Mouse (Mus musculus): Measurements from ENCODE around the gene Rpl36a. TPM values are rescaled to one million over a fixed set of nuclear protein-coding genes. Genes with fewer than 3 reads are reported as not detected.

The Rpl36a gene
- polyA plus RNA-seq, 1 experiment from 2014 or later: 221 TPM

DNA sequence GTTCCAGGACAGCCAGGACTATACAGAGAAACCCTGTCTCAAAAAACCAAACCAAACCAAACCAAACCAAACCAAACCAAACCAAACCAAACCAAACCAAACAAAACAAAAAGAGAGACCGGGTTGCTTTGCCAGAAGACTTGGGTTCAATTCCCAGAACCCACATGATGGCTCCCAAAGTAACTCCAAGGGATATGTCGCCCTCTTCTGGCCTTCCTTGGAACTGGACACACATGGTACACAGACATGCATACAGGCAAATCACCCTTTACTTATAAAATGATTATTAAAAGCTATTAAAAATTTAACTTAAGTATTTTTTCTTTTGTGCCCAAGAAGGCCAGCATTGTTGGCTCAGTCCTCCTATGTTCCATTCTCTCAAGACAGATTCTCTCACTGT, 28.9 kb downstream of the Rpl36a start:
- Histone ChIP-seq H3K4me2 (replicated peaks) (no peak overlapping the region), H3K27me3 (ENCODE audit: control insufficient read depth, insufficient read depth, low read length) (no peaks in the 10 kb centered on the region), H3K27ac (no peak overlapping the region), H3K4me3 (replicated peaks; ENCODE audit: low read length) (no peak overlapping the region), H3K4me1 (replicated peaks; ENCODE audit: control insufficient read depth, insufficient read depth, low read length) (no peaks in the 10 kb centered on the region), H3K9ac (no peak overlapping the region), H3K36me3 (replicated peaks; ENCODE audit: control insufficient read depth, insufficient read depth) (no peaks in the 10 kb centered on the region), H3K9me3 (ENCODE audit: control insufficient read depth, low read length) (no peaks in the 10 kb centered on the region)
- WGBS: 61% methylated on average over 2 of the region's 2 CpGs
- DNase-seq (ENCODE audit: low spot score) (no peak), ATAC-seq (ENCODE audit: low FRiP score) (no peak)

DNA sequence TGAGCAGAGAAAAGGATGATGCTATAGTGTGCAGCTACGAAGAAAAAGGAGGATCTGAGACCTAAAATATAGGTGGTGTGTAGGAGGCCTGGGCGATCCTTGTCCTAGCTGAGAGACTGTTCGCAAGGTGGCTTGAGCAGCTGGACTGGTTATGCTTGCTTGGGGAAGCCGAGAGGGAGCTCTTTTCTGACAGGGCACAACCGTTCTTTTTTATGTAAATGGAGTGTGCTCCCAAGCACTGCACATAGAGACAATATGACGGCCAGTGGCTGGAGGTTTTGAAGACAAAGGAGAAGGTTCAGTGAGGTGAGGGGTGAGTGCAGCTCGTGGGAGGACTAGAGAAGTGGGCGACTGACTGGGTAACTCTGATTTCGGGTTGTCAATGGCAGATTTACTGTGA, 34.2 kb downstream of the Rpl36a start:
- H3K4me1 ChIP-seq (replicated peaks; ENCODE audit: control insufficient read depth, insufficient read depth, low read length): peaks cover 11% of the 10 kb centered on the region; the same call in 1 of the 2 replicates
- no peaks in the 10 kb centered on the region for H3K36me3 ChIP-seq (replicated peaks; ENCODE audit: control insufficient read depth, insufficient read depth)
- no peaks in the 10 kb centered on the region for H3K9me3 ChIP-seq (ENCODE audit: control insufficient read depth, low read length)
- 0 out of 2 replicates have a peak overlapping the region, but pooled peaks have one; percentile 4 for H3K4me2 ChIP-seq (replicated peaks)
- peak overlapping the region; percentile 31 for H3K9ac ChIP-seq
- H3K27me3 ChIP-seq (ENCODE audit: control insufficient read depth, insufficient read depth, low read length): no peaks in the 10 kb centered on the region
- H3K27ac ChIP-seq: peak overlapping the region; percentile 82
- DNase-seq (ENCODE audit: low spot score) (no peak), ATAC-seq (ENCODE audit: low FRiP score) (no peak)
- WGBS: 22% methylated on average over 9 of the region's 9 CpGs
- H3K4me3 ChIP-seq (replicated peaks; ENCODE audit: low read length): no peak overlapping the region

DNA sequence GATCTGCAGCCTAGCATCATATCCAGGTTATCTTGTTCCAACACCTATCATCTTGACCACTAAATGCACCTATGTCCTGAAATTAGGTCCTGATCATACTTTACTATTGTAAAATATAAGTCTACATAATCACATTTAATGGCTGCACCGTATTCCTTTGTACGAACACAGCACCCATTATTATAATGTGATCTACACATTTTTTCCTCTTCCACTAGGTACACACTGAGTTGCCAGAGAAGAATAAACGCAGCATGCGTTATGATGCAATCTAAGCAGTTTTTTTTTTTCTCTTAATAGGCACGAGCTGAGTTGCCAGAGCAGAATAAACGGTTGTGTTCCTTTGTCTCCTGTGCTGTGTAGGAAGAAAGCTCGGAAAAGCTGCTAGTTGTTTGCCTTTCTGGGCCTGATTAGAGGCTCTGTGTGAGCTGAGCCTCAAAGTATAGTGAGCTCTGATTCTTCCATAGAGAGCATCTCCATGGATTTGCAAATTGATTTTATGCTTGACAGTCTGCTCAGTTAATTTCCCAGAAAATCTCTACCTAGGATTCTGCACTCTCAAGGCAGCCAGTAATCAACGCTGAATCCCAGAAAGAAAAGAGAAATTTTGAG, 34.9 kb downstream of the Rpl36a start:
- ATAC-seq (ENCODE audit: low FRiP score): peak; percentile 82
- H3K27ac ChIP-seq: peak overlapping the region; percentile 82
- no peak overlapping the region for H3K4me2 ChIP-seq (replicated peaks)
- H3K9me3 ChIP-seq (ENCODE audit: control insufficient read depth, low read length): no peaks in the 10 kb centered on the region
- H3K36me3 ChIP-seq (replicated peaks; ENCODE audit: control insufficient read depth, insufficient read depth): no peaks in the 10 kb centered on the region
- no peaks in the 10 kb centered on the region for H3K27me3 ChIP-seq (ENCODE audit: control insufficient read depth, insufficient read depth, low read length)
- peak; percentile 40 for DNase-seq (ENCODE audit: low spot score)
- H3K9ac ChIP-seq: peak overlapping the region; percentile 44; the same call in 1 of the 2 replicates
- peaks cover 11% of the 10 kb centered on the region; the same call in 1 of the 2 replicates for H3K4me1 ChIP-seq (replicated peaks; ENCODE audit: control insufficient read depth, insufficient read depth, low read length)
- 29% methylated on average over 8 of the region's 8 CpGs for WGBS
- no peak overlapping the region for H3K4me3 ChIP-seq (replicated peaks; ENCODE audit: low read length)

DNA sequence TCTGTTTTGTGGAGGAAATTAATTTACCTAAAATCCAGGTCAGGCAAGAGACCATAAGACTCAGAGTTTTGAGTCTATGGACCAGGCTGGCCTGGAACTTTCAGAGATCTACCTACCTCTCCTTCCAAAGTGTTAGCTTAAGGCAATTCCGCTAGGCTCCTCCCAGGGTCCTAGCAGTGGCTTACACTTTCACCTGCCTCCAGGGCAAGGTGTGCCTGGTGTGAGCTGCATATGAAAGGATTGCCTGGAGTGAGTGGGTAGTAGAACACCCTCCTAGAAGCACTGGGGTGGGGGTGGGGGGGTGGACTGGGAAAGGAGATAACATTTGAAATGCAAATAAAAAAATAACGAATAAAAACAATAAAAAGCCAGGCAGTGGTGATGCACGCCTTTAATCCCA, 36.2 kb downstream of the Rpl36a start:
- H3K9me3 ChIP-seq (ENCODE audit: control insufficient read depth, low read length): no peaks in the 10 kb centered on the region
- DNase-seq (ENCODE audit: low spot score) (no peak), ATAC-seq (ENCODE audit: low FRiP score) (no peak)

DNA sequence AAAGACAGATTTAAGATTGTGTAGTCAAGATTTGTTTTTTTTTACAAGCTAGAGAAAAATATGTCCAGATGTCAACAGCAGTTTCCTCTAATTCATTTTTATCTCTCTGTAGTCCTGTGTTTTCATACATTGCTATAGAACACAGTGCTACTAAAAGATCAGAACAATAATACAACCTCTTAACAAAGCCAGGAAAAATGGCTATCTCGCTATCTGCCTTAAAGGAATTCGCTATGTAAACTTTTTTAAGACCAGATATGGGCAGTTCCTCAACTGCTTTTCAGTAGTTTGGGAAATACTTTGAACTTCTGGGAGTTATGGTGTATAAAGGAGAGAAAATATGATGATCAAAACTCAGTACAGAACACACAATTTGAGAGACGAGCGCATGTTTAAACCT, 37.9 kb downstream of the Rpl36a start:
- ATAC-seq (ENCODE audit: low FRiP score) (no peak), DNase-seq (ENCODE audit: low spot score) (no peak)
- Histone ChIP-seq H3K4me2 (replicated peaks) (no peak overlapping the region), H3K36me3 (replicated peaks; ENCODE audit: control insufficient read depth, insufficient read depth) (no peaks in the 10 kb centered on the region), H3K4me3 (replicated peaks; ENCODE audit: low read length) (no peak overlapping the region), H3K4me1 (replicated peaks; ENCODE audit: control insufficient read depth, insufficient read depth, low read length) (peaks cover 11% of the 10 kb centered on the region; the same call in 1 of the 2 replicates), H3K9ac (no peak overlapping the region), H3K9me3 (ENCODE audit: control insufficient read depth, low read length) (no peaks in the 10 kb centered on the region), H3K27ac (no peak overlapping the region), H3K27me3 (ENCODE audit: control insufficient read depth, insufficient read depth, low read length) (no peaks in the 10 kb centered on the region)
- WGBS: 89% methylated on average over 4 of the region's 4 CpGs

More for the DNA sequence above, 36.2 kb downstream of the Rpl36a start:
- no peak overlapping the region for H3K4me2 ChIP-seq (replicated peaks)
- WGBS: 78% methylated on average over 3 of the region's 3 CpGs
- H3K27me3 ChIP-seq (ENCODE audit: control insufficient read depth, insufficient read depth, low read length): no peaks in the 10 kb centered on the region
- H3K36me3 ChIP-seq (replicated peaks; ENCODE audit: control insufficient read depth, insufficient read depth): no peaks in the 10 kb centered on the region
- no peak overlapping the region for H3K27ac ChIP-seq
- H3K4me3 ChIP-seq (replicated peaks; ENCODE audit: low read length): no peak overlapping the region
- no peak overlapping the region for H3K9ac ChIP-seq
- H3K4me1 ChIP-seq (replicated peaks; ENCODE audit: control insufficient read depth, insufficient read depth, low read length): peaks cover 11% of the 10 kb centered on the region; the same call in 1 of the 2 replicates

DNA sequence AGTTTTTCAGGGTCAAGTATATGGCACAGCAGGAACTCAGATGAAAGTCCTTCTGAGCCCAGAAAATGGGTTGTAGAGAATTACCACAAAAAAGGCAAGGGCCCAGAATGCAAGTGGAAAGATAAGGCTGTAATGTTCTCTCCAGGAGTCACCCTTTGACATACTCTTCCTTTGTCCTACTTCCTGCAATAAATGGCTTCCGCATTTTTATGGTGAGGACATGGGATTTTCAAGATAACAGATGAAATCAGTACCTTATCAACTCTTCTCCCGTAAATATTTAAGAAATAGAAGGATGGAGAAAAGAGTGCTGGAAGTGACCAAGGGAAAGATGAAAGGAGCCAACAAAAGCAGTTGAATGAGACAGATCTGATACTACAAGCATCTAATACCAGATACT, 42.7 kb downstream of the Rpl36a start:
- 84% methylated on average over 2 of the region's 2 CpGs for WGBS
- Histone ChIP-seq H3K4me2 (replicated peaks) (no peak overlapping the region), H3K9ac (no peak overlapping the region), H3K27ac (no peak overlapping the region), H3K4me1 (replicated peaks; ENCODE audit: control insufficient read depth, insufficient read depth, low read length) (no peaks in the 10 kb centered on the region), H3K27me3 (ENCODE audit: control insufficient read depth, insufficient read depth, low read length) (no peaks in the 10 kb centered on the region), H3K9me3 (ENCODE audit: control insufficient read depth, low read length) (no peaks in the 10 kb centered on the region), H3K4me3 (replicated peaks; ENCODE audit: low read length) (no peak overlapping the region), H3K36me3 (replicated peaks; ENCODE audit: control insufficient read depth, insufficient read depth) (no peaks in the 10 kb centered on the region)
- no peak for ATAC-seq (ENCODE audit: low FRiP score)
- DNase-seq (ENCODE audit: low spot score): no peak

DNA sequence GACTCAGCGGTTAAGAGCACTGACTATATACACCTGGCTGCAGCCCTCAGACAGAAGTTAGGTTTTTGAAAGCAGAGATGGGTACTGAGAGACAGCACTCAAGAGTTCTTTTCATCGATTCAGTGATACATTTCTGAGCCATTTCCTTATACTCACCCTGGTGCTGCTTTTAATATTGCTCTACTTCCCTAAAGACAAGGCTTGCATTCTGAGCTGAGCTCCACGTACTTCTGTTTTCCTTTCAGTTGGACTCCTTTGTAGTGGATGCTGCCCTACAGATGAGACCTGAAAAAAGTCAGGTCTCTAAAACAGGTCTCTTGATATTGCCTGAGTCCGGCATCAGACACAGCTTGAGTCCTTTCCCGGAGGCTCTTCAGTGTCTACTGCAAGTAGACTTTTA, 47.3 kb downstream of the Rpl36a start:
- no peaks in the 10 kb centered on the region for H3K4me1 ChIP-seq (replicated peaks; ENCODE audit: control insufficient read depth, insufficient read depth, low read length)
- 88% methylated on average over 5 of the region's 5 CpGs for WGBS
- no peak overlapping the region for H3K4me2 ChIP-seq (replicated peaks)
- no peaks in the 10 kb centered on the region for H3K36me3 ChIP-seq (replicated peaks; ENCODE audit: control insufficient read depth, insufficient read depth)
- H3K27me3 ChIP-seq (ENCODE audit: control insufficient read depth, insufficient read depth, low read length): no peaks in the 10 kb centered on the region
- no peak overlapping the region for H3K9ac ChIP-seq
- H3K27ac ChIP-seq: no peak overlapping the region
- DNase-seq (ENCODE audit: low spot score) (no peak), ATAC-seq (ENCODE audit: low FRiP score) (no peak)
- no peak overlapping the region for H3K4me3 ChIP-seq (replicated peaks; ENCODE audit: low read length)
- no peaks in the 10 kb centered on the region for H3K9me3 ChIP-seq (ENCODE audit: control insufficient read depth, low read length)

DNA sequence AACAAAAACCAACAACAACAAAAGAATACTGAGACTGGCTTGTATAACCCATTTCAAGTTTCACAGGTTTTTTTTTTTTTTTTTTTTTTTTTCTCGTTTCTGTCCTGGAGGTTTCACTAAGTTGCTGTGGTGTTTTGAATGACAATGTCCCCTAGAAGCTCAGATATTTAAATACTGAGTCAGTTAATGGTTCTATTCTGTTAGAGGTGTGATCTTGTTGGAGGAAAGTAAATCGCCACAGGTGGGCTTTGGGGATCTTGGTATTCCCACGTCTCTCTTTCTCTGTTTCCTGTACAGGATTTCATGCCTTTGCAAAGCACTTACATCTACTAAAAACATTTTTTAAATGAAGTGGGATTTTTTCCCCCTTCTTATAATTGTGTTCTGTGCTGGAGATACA, 49.7 kb downstream of the Rpl36a start:
- Histone ChIP-seq H3K9ac (no peak overlapping the region), H3K9me3 (ENCODE audit: control insufficient read depth, low read length) (no peaks in the 10 kb centered on the region), H3K4me3 (replicated peaks; ENCODE audit: low read length) (no peak overlapping the region), H3K4me1 (replicated peaks; ENCODE audit: control insufficient read depth, insufficient read depth, low read length) (no peaks in the 10 kb centered on the region), H3K27me3 (ENCODE audit: control insufficient read depth, insufficient read depth, low read length) (no peaks in the 10 kb centered on the region), H3K27ac (no peak overlapping the region), H3K4me2 (replicated peaks) (no peak overlapping the region), H3K36me3 (replicated peaks; ENCODE audit: control insufficient read depth, insufficient read depth) (no peaks in the 10 kb centered on the region)
- ATAC-seq (ENCODE audit: low FRiP score) (no peak), DNase-seq (ENCODE audit: low spot score) (no peak)
- WGBS: 54% methylated on average over 3 of the region's 3 CpGs

DNA sequence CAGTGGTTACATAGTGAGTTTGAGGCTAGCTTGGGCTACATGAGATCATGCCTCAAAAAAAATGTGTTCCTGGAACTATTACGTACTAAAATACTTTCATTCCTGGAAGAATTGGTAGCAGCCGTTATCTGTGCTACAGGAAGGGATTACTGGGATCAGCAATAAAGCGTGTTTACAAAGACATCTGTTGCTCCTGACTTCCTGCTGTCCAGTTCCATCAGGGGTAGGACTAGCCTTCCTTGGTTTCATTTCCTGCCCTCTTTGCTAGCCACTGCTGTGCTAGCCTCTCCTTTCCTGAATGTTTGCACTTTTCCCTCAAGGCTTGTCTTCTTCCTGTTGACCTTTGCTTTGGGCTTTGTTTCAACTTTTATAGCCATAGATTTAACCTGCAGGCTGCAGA, 50.4 kb downstream of the Rpl36a start:
- Histone ChIP-seq H3K4me2 (replicated peaks) (no peak overlapping the region), H3K27ac (no peak overlapping the region), H3K4me3 (replicated peaks; ENCODE audit: low read length) (no peak overlapping the region), H3K9ac (no peak overlapping the region), H3K27me3 (ENCODE audit: control insufficient read depth, insufficient read depth, low read length) (no peaks in the 10 kb centered on the region), H3K36me3 (replicated peaks; ENCODE audit: control insufficient read depth, insufficient read depth) (no peaks in the 10 kb centered on the region), H3K4me1 (replicated peaks; ENCODE audit: control insufficient read depth, insufficient read depth, low read length) (no peaks in the 10 kb centered on the region), H3K9me3 (ENCODE audit: control insufficient read depth, low read length) (no peaks in the 10 kb centered on the region)
- 84% methylated on average over 3 of the region's 3 CpGs for WGBS
- DNase-seq (ENCODE audit: low spot score) (no peak), ATAC-seq (ENCODE audit: low FRiP score) (no peak)

Measured in hindbrain, embryonic 14.5 days (tissue).